Mouse (Mus musculus) forebrain, embryonic 13.5 days (tissue): ENCODE measurements at regions not wholly inside any gene's neighbourhood (a gene's known extent, or its start where the extent isn't known, plus 50 kb on each side); places are given as distances from the start of the nearest gene placed in this dataset.

ENCODE experiments used
- ATAC-seq: fragments of 200-750 bp; cut with Nextera tagmentation; 2 replicates; pipeline ENCODE4 v1.8.0; 2017
- H3K27ac ChIP-seq: fragments of 300-500 bp; sonication (generic); 2 replicates; pipeline ENCODE4 v1.5.1; 2015; ENCODE audit warnings: inconsistent platforms, mild to moderate bottlenecking, moderate library complexity
- H3K27me3 ChIP-seq: fragments of 300-500 bp; sonication (generic); 2 replicates; pipeline ENCODE4 v1.6.1; 2015; ENCODE audit warnings: mild to moderate bottlenecking, inconsistent platforms
- H3K36me3 ChIP-seq: fragments of 300-500 bp; sonication (generic); 2 replicates; pipeline ENCODE4 v1.6.1; 2015; ENCODE audit warnings: mild to moderate bottlenecking, inconsistent platforms; ENCODE audit not compliant: poor library complexity, severe bottlenecking
- H3K4me1 ChIP-seq: fragments of 300-500 bp; sonication (generic); 2 replicates; pipeline ENCODE4 v1.6.1; 2015; ENCODE audit warnings: inconsistent platforms
- H3K4me2 ChIP-seq: fragments of 300-500 bp; sonication (generic); 2 replicates; pipeline ENCODE4 v1.6.1; 2015; ENCODE audit warnings: inconsistent platforms, mild to moderate bottlenecking, moderate library complexity
- H3K4me3 ChIP-seq: fragments of 300-500 bp; sonication (generic); 2 replicates; pipeline ENCODE4 v1.5.1; 2015; ENCODE audit warnings: mild to moderate bottlenecking, inconsistent platforms
- H3K9ac ChIP-seq: fragments of 300-500 bp; sonication (generic); 2 replicates; pipeline ENCODE4 v1.6.1; 2015; ENCODE audit warnings: mild to moderate bottlenecking, inconsistent platforms
- H3K9me3 ChIP-seq: fragments of 300-500 bp; sonication (generic); replicated peaks from 2 replicates; pipeline ENCODE4 v1.6.1; 2016; ENCODE audit warnings: inconsistent platforms
- WGBS: fragments of 180-500 bp; shearing (Covaris S2); methylation state at CpG from one replicate; pipeline ENCODE4 v1.1.7; 2015; 5-methylcytosine and 5-hydroxymethylcytosine counted together

GRCm38 (mm10) chr3:37907432-37908088 is 183.3 kb upstream of the Gm5148 start:
- H3K36me3 ChIP-seq = no peaks in the 10 kb centered on the region
- H3K4me2 ChIP-seq = no peak overlapping the region
- H3K27me3 ChIP-seq = no peaks in the 10 kb centered on the region
- H3K4me3 ChIP-seq = no peak overlapping the region
- 0 out of 2 replicates have a peak, but pooled peaks cover 5% of the 10 kb centered on the region for H3K4me1 ChIP-seq
- WGBS = 72% methylated on average over 14 of the region's 14 CpGs
- ATAC-seq = no peak
- H3K9me3 ChIP-seq = no peaks in the 10 kb centered on the region
- H3K27ac ChIP-seq = no peak overlapping the region
- H3K9ac ChIP-seq = no peak overlapping the region

DNA sequence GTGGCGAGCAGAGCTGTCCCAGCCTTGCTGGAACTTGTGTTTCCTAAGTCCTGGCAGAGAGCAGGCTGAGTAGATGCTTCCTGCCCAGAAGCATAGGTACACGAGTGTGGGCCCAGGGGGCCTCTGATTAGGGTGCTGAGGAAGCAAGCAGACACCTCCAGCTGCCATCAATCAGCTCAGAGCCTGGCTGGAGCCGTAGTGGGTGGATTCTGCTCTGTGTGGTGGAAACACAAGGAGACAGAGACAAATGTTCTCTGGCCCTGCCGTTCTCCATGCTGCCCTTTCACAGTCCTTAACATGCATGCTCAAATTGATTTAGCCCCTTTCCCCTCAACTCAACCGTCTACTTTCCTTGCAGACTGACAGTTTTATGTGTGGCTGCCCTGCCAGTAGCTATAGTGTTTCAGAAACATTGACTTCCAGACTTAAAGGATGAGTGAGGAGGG is 182.5 kb upstream of the Gm5148 start:
- WGBS = 49% methylated on average over 5 of the region's 5 CpGs
- Histone ChIP-seq H3K27ac (no peak overlapping the region), H3K27me3 (no peaks in the 10 kb centered on the region)

GRCm38 (mm10) chr3:37904188-37904587 is 179.9 kb upstream of the Gm5148 start:
- Histone ChIP-seq H3K4me2 (no peak overlapping the region), H3K27me3 (0 out of 2 replicates have a peak, but pooled peaks cover 1% of the 10 kb centered on the region), H3K9me3 (no peaks in the 10 kb centered on the region), H3K4me1 (0 out of 2 replicates have a peak, but pooled peaks cover 5% of the 10 kb centered on the region), H3K36me3 (no peaks in the 10 kb centered on the region), H3K9ac (no peak overlapping the region), H3K27ac (no peak overlapping the region), H3K4me3 (no peak overlapping the region)
- no peak for ATAC-seq
- WGBS = 93% methylated on average over 3 of the region's 3 CpGs

More for the DNA sequence above, 182.5 kb upstream of the Gm5148 start:
- H3K9ac ChIP-seq = no peak overlapping the region
- no peaks in the 10 kb centered on the region for H3K36me3 ChIP-seq
- H3K9me3 ChIP-seq = no peaks in the 10 kb centered on the region
- H3K4me1 ChIP-seq = 0 out of 2 replicates have a peak, but pooled peaks cover 5% of the 10 kb centered on the region
- H3K4me3 ChIP-seq = no peak overlapping the region
- no peak overlapping the region for H3K4me2 ChIP-seq
- ATAC-seq = no peak

DNA sequence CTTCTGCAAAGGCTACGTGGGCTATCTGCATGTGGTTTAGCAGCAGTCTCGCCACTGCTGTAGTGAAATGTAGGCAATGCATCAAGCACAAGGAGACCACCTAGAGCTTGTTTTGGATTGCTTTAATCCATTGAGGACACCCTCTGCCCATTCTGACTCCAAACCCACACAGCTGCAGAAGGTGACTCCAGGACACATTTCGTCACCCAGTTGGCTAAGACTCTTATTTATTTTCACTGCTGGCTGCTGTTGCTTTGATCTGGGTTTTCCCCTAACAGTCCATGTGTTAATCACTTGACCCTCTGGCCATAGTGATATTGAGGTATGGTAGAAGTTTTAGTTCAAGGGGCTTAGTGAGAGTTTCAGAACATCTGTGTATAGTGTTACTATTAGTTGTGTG is 179.2 kb upstream of the Gm5148 start:
- Histone ChIP-seq H3K36me3 (no peaks in the 10 kb centered on the region), H3K9me3 (no peaks in the 10 kb centered on the region), H3K4me1 (0 out of 2 replicates have a peak, but pooled peaks cover 5% of the 10 kb centered on the region), H3K27ac (no peak overlapping the region), H3K4me2 (no peak overlapping the region), H3K4me3 (no peak overlapping the region), H3K9ac (no peak overlapping the region), H3K27me3 (0 out of 2 replicates have a peak, but pooled peaks cover 2% of the 10 kb centered on the region)
- no peak for ATAC-seq
- WGBS = 86% methylated on average over 3 of the region's 3 CpGs

- Histone ChIP-seq H3K27ac (no peak overlapping the region), H3K4me2 (no peak overlapping the region), H3K36me3 (no peaks in the 10 kb centered on the region), H3K4me1 (peaks cover 8% of the 10 kb centered on the region), H3K9ac (no peak overlapping the region), H3K27me3 (0 out of 2 replicates have a peak, but pooled peaks cover 2% of the 10 kb centered on the region), H3K9me3 (no peaks in the 10 kb centered on the region), H3K4me3 (no peak overlapping the region)
- ATAC-seq = no peak
- 94% methylated on average over 4 of the region's 4 CpGs for WGBS
Observed at GRCm38 (mm10) chr3:37903021-37903420, 178.7 kb upstream of the Gm5148 start.

DNA sequence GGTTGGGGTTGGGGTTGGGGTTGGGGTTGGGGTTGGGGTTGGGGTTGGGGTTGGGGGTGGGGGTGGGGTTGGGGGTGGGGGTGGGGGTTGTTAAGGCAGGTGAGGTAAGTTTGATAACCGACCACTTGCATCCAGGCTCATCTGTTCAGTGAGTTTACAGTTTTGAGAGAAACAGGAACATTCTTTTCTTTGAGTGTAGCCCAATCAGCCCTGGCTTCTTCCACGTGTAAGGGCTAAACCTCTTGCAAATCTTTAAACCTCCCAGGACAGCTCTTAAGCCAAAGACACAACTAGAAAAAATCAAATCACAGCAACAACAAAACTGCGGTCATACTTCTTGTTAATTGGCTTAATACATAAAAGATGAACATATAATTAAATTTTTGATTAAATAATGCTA is 173.1 kb upstream of the Gm5148 start:
- peak overlapping the region; percentile 58 for H3K4me2 ChIP-seq
- no peak overlapping the region for H3K27ac ChIP-seq
- peak; percentile 11 for ATAC-seq
- no peaks in the 10 kb centered on the region; the same call in 1 of the 2 replicates for H3K9me3 ChIP-seq
- H3K9ac ChIP-seq = no peak overlapping the region
- H3K4me3 ChIP-seq = no peak overlapping the region
- WGBS = 8% methylated on average over 3 of the region's 3 CpGs
- no peaks in the 10 kb centered on the region for H3K36me3 ChIP-seq
- H3K4me1 ChIP-seq = peaks cover 10% of the 10 kb centered on the region
- 0 out of 2 replicates have a peak, but pooled peaks cover 8% of the 10 kb centered on the region for H3K27me3 ChIP-seq

- Histone ChIP-seq H3K27ac (peak overlapping the region; percentile 40), H3K36me3 (no peaks in the 10 kb centered on the region), H3K9me3 (no peaks in the 10 kb centered on the region; the same call in 1 of the 2 replicates), H3K9ac (peak overlapping the region; percentile 43; the same call in 1 of the 2 replicates), H3K4me1 (peaks cover 10% of the 10 kb centered on the region), H3K4me3 (peak overlapping the region; percentile 25), H3K27me3 (0 out of 2 replicates have a peak, but pooled peaks cover 8% of the 10 kb centered on the region), H3K4me2 (peak overlapping the region; percentile 58)
- WGBS = under 1% methylated on average over 17 of the region's 17 CpGs
- ATAC-seq = peak; percentile 92
Observed at GRCm38 (mm10) chr3:37896821-37897311, 172.6 kb upstream of the Gm5148 start.

- no peaks in the 10 kb centered on the region; the same call in 1 of the 2 replicates for H3K9me3 ChIP-seq
- no peak overlapping the region for H3K27ac ChIP-seq
- H3K4me3 ChIP-seq = no peak overlapping the region
- ATAC-seq = no peak
- peaks cover 10% of the 10 kb centered on the region for H3K4me1 ChIP-seq
- 0 out of 2 replicates have a peak, but pooled peaks cover 8% of the 10 kb centered on the region for H3K27me3 ChIP-seq
- no peak overlapping the region for H3K9ac ChIP-seq
- 78% methylated on average over 2 of the region's 2 CpGs for WGBS
- H3K4me2 ChIP-seq = no peak overlapping the region
- H3K36me3 ChIP-seq = no peaks in the 10 kb centered on the region
Observed at GRCm38 (mm10) chr3:37894599-37894998, 170.3 kb upstream of the Gm5148 start.

GRCm38 (mm10) chr3:37890202-37890601 is 165.9 kb upstream of the Gm5148 start:
- H3K4me2 ChIP-seq = no peak overlapping the region
- H3K27me3 ChIP-seq = 0 out of 2 replicates have a peak, but pooled peaks cover 6% of the 10 kb centered on the region
- H3K36me3 ChIP-seq = no peaks in the 10 kb centered on the region
- no peak for ATAC-seq
- H3K4me3 ChIP-seq = no peak overlapping the region
- WGBS = 76% methylated on average over 1 of the region's 1 CpGs
- H3K4me1 ChIP-seq = no peaks in the 10 kb centered on the region
- no peak overlapping the region for H3K27ac ChIP-seq
- H3K9me3 ChIP-seq = no peaks in the 10 kb centered on the region; the same call in 1 of the 2 replicates
- H3K9ac ChIP-seq = no peak overlapping the region

DNA sequence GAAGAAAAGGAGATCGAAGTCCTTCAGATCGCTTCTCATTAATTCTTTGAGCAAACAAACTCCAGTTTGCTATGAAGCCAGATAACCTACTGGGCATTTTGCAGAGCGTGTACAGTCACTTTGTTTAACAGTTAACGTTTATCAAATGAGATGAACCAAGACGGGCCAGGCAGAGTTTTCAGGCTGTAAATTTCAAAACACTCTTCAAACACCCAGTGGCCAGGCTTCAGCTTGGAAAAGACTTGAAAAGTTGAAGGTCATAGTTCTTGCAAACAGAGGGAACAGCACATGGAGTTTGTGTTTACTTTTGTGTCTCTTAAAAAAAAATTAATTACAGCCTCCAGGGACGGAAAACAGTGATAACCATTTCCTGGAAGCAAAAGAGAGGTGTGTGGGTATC is 164.2 kb upstream of the Gm5148 start:
- ATAC-seq = no peak
- no peak overlapping the region for H3K9ac ChIP-seq
- no peak overlapping the region for H3K27ac ChIP-seq
- no peak overlapping the region for H3K4me2 ChIP-seq
- H3K27me3 ChIP-seq = 0 out of 2 replicates have a peak, but pooled peaks cover 1% of the 10 kb centered on the region
- H3K4me1 ChIP-seq = no peaks in the 10 kb centered on the region
- H3K4me3 ChIP-seq = no peak overlapping the region
- no peaks in the 10 kb centered on the region; the same call in 1 of the 2 replicates for H3K9me3 ChIP-seq
- H3K36me3 ChIP-seq = no peaks in the 10 kb centered on the region
- WGBS = 56% methylated on average over 6 of the region's 6 CpGs

DNA sequence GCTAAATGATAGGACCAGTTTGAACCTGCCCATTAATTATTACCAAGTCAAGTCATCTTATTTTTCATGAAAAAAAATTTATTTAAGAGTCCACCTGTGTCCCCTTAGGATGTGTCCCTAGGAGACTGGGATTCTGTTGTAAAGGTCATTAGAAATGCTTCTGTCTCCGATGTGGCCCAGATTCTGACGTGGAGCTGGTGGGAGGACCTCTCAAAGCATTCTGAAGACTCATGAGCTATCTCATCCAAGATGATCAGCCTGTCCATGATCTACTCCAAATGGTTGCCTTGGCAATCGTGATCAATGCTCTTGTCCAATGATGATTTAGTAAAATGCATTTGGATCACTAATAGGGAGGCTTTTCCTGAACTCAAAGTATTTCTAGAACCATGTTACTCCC is 163.4 kb upstream of the Gm5148 start:
- Histone ChIP-seq H3K27me3 (no peaks in the 10 kb centered on the region), H3K4me3 (no peak overlapping the region), H3K27ac (no peak overlapping the region)

DNA sequence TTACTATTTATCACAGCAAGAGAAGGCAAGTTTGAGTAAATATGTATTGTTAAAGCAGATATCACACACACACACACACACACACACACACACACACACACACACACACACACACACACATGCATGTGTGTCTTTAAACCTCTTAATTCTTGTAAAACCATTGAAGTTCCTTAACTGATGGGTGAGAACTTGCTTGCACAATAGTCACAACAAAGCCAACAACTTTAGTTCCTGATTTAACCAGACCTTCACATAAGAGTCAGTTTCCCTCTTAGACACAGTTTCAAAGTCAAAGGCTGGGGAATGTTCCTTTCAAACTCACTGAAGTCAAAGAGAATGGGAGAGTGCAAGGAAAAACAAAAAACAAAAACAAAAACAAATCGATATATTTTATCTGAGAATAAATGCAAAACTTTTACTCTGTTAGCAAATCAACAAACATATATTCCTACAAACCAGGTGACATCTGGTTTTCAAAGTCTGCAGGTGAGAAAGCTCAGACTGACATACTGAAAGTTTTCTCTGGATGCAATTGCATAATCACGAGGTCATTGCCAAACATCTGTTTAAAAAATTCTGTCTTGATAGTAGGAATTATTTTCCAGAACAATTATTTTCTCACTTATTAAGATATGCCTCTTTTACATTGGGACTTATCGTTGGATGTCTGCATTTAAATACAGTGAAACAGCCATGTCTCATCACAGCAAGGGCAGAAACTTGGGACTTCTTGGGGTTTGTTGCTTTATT is 162.6 kb upstream of the Gm5148 start:
- 93% methylated on average over 3 of the region's 3 CpGs for WGBS
- Histone ChIP-seq H3K9ac (no peak overlapping the region), H3K4me2 (no peak overlapping the region), H3K4me1 (no peaks in the 10 kb centered on the region), H3K9me3 (no peaks in the 10 kb centered on the region), H3K36me3 (no peaks in the 10 kb centered on the region), H3K27me3 (no peaks in the 10 kb centered on the region), H3K4me3 (no peak overlapping the region), H3K27ac (no peak overlapping the region)
- ATAC-seq = no peak

More for the DNA sequence above, 163.4 kb upstream of the Gm5148 start:
- WGBS = 85% methylated on average over 3 of the region's 3 CpGs
- Histone ChIP-seq H3K9ac (no peak overlapping the region), H3K4me1 (no peaks in the 10 kb centered on the region), H3K36me3 (no peaks in the 10 kb centered on the region), H3K9me3 (no peaks in the 10 kb centered on the region; the same call in 1 of the 2 replicates), H3K4me2 (no peak overlapping the region)
- no peak for ATAC-seq
